Mouse (Mus musculus) forebrain, embryonic 14.5 days (tissue): ENCODE results near the gene Pqlc3. TPM values are rescaled to one million over a fixed set of nuclear protein-coding genes. Genes with fewer than 3 reads are reported as not detected.

Experiments
- ATAC-seq: fragments of 200-750 bp; cut with Nextera tagmentation; 2 replicates; pipeline ENCODE4 v1.8.0; 2017; ENCODE audit warnings: mild to moderate bottlenecking, moderate library complexity
- DNase-seq: peaks from one replicate; pipeline ENCODE4 v3.0.0-alpha.2; 2015; ENCODE audit warnings: low spot score
- H3K27ac ChIP-seq: fragments of 300-500 bp; sonication (generic); 2 replicates; pipeline ENCODE4 v1.5.1; 2014; ENCODE audit warnings: low read depth, mild to moderate bottlenecking, control low read depth, low read length, moderate library complexity
- H3K27me3 ChIP-seq: fragments of 300-500 bp; sonication (generic); replicated peaks from 2 replicates; pipeline ENCODE4 v1.6.1; 2014; ENCODE audit warnings: low read length, control low read depth, mixed read lengths; ENCODE audit not compliant: control insufficient read depth, insufficient read depth
- H3K36me3 ChIP-seq: fragments of 300-500 bp; sonication (generic); 2 replicates; pipeline ENCODE4 v1.6.1; 2014; ENCODE audit warnings: low read length, control low read depth; ENCODE audit not compliant: control insufficient read depth, insufficient read depth
- H3K4me1 ChIP-seq: fragments of 300-500 bp; sonication (generic); 2 replicates; pipeline ENCODE4 v1.6.1; 2014; ENCODE audit warnings: antibody characterized with exemption, low read length, control low read depth; ENCODE audit not compliant: control insufficient read depth, insufficient read depth
- H3K4me2 ChIP-seq: fragments of 300-500 bp; sonication (generic); 2 replicates; pipeline ENCODE4 v1.6.1; 2014; ENCODE audit warnings: mild to moderate bottlenecking, control low read depth, low read length
- H3K4me3 ChIP-seq: fragments of 300-500 bp; sonication (generic); 2 replicates; pipeline ENCODE4 v1.5.1; 2014; ENCODE audit warnings: low read depth, low read length, control low read depth
- H3K9ac ChIP-seq: fragments of 300-500 bp; sonication (generic); 2 replicates; pipeline ENCODE4 v1.6.1; 2014; ENCODE audit warnings: mild to moderate bottlenecking, low read length, control low read depth, moderate library complexity
- H3K9me3 ChIP-seq: fragments of 300-500 bp; sonication (generic); replicated peaks from 2 replicates; pipeline ENCODE4 v1.6.1; 2016; ENCODE audit warnings: low read length, control low read depth, mixed read lengths; ENCODE audit not compliant: control insufficient read depth
- WGBS: fragments of 180-500 bp; shearing (Covaris S2); extraction: QIAGEN DNeasy Blood & Tissue Kit; methylation state at CpG from one replicate; pipeline ENCODE4 v1.1.7; 2014; 5-methylcytosine and 5-hydroxymethylcytosine counted together
- polyA plus RNA-seq: library from polyadenylated mRNA; unstranded; fragments of >200 nt; fragmentation: Nextera tagmentation; extraction: Ambion mirVana; gene quantifications from 2 replicates; pipeline ENCODE4 v1.2.1, GENCODE M21; 2014

The Pqlc3 gene
- polyA plus RNA-seq, 1 experiment from 2014 or later, result 2.1 TPM

DNA sequence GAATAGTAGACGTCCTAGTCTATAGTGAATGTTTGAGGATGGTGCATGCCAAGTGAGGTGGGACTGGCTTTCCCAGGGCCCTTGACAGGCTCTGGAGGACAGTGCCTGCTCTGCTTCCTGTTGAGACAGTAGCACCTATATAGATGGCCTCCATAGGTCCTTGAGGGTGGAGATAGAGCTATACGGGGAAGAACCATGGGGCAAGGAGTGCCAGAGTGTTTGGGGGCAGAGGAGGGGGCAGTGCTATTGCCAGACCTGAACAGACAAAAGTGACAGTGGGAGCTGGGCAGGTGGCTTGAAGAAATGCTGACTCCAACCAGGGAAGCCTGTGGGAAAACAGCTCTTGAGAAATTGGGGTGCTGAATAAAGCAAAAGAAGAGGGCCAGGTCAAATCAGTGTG is 5.9 kb downstream of the Pqlc3 start:
- no peak overlapping the region for H3K9ac ChIP-seq
- no peak overlapping the region for H3K27ac ChIP-seq
- H3K36me3 ChIP-seq, result no peaks in the 10 kb centered on the region
- no peak for DNase-seq
- H3K4me2 ChIP-seq, result no peak overlapping the region
- H3K4me3 ChIP-seq, result no peak overlapping the region
- H3K4me1 ChIP-seq, result no peaks in the 10 kb centered on the region
- no peaks in the 10 kb centered on the region for H3K9me3 ChIP-seq
- peaks cover 8% of the 10 kb centered on the region for H3K27me3 ChIP-seq
- no peak for ATAC-seq
- 81% methylated on average over 2 of the region's 2 CpGs for WGBS

DNA sequence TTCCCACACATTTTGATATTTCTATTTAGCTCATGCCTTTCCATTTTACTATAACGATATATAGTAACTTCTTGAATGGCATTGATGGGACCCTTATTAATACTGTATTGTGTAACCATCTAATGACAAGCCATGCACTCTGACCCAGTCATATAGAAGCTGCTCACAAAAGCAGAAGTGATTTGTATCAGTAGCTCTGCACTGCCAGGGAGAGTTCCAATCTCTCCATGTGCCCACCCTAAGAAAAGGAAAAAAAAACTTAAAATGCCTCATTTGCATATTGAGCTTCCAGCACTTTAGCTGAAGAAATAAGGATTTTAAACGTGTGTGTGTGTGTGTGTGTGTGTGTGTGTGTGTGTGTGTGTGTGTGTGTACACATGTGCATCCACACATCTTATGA is 7.9 kb downstream of the Pqlc3 start:
- H3K27me3 ChIP-seq, result no peaks in the 10 kb centered on the region
- ATAC-seq (no peak), DNase-seq (no peak)
- no peaks in the 10 kb centered on the region for H3K9me3 ChIP-seq
- H3K27ac ChIP-seq, result no peak overlapping the region
- no peak overlapping the region for H3K4me2 ChIP-seq
- no peak overlapping the region for H3K4me3 ChIP-seq
- no peaks in the 10 kb centered on the region for H3K4me1 ChIP-seq
- no peak overlapping the region for H3K9ac ChIP-seq
- WGBS, result 78% methylated on average over 2 of the region's 2 CpGs
- H3K36me3 ChIP-seq, result peaks cover 1% of the 10 kb centered on the region; the same call in 1 of the 2 replicates

- no peak overlapping the region for H3K27ac ChIP-seq
- H3K36me3 ChIP-seq, result peaks cover 4% of the 10 kb centered on the region; the same call in 1 of the 2 replicates
- H3K4me3 ChIP-seq, result no peak overlapping the region
- H3K9ac ChIP-seq, result no peak overlapping the region
- no peak for ATAC-seq
- 77% methylated on average over 2 of the region's 2 CpGs for WGBS
- no peaks in the 10 kb centered on the region for H3K4me1 ChIP-seq
- H3K27me3 ChIP-seq, result no peaks in the 10 kb centered on the region
- no peaks in the 10 kb centered on the region for H3K9me3 ChIP-seq
- H3K4me2 ChIP-seq, result no peak overlapping the region
- DNase-seq, result no peak
Observed at GRCm38 (mm10) chr12:16991376-16991775, 8.8 kb downstream of the Pqlc3 start.

DNA sequence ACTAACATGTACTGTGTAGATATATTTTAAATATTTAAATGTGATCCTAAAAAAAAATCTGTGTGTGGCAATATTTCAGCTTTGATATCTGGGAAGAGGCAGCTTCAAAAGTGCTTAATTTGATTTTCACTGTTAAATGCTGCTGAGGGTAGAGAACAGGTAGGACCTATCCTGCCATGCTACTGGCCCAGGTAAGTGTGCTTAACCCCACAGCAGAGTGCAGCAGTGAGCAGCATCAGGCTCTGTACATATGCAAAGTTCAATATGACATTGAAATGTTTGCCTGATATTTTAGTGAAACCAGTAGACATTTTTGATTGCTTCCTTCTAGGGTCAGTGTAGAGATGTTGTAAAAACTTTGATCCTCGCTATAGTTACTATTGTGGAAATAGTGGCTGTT is 14.4 kb downstream of the Pqlc3 start:
- H3K36me3 ChIP-seq, result peaks cover 19% of the 10 kb centered on the region
- ATAC-seq (no peak), DNase-seq (no peak)
- no peaks in the 10 kb centered on the region for H3K4me1 ChIP-seq
- no peak overlapping the region for H3K9ac ChIP-seq
- no peak overlapping the region for H3K27ac ChIP-seq
- no peak overlapping the region for H3K4me2 ChIP-seq
- no peaks in the 10 kb centered on the region for H3K27me3 ChIP-seq
- WGBS, result 95% methylated on average over 1 of the region's 1 CpGs
- no peaks in the 10 kb centered on the region for H3K9me3 ChIP-seq
- H3K4me3 ChIP-seq, result no peak overlapping the region

DNA sequence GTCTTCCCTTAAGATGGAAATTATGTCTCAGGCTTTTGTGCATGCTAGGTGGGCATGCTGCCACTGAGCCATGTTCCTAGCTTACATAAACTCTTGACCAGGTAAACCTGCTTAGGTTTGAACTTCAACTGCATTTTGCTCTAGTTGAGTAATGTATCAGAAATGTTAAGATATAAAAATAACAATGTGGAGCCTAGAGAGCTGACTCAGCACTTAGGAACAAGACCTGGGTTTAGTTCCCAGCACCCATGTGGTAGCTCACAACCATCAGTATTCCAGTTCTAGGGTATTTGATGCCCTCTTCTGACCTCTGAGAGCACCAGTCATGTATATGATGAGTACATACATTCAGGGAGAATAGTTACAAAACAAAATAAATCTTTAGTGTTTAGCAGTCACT is 23.1 kb downstream of the Pqlc3 start:
- Histone ChIP-seq H3K4me1 (no peaks in the 10 kb centered on the region), H3K4me3 (no peak overlapping the region), H3K9me3 (no peaks in the 10 kb centered on the region), H3K27ac (no peak overlapping the region), H3K4me2 (no peak overlapping the region), H3K27me3 (no peaks in the 10 kb centered on the region), H3K36me3 (peaks cover 76% of the 10 kb centered on the region), H3K9ac (no peak overlapping the region)
- DNase-seq, result no peak
- no peak for ATAC-seq

DNA sequence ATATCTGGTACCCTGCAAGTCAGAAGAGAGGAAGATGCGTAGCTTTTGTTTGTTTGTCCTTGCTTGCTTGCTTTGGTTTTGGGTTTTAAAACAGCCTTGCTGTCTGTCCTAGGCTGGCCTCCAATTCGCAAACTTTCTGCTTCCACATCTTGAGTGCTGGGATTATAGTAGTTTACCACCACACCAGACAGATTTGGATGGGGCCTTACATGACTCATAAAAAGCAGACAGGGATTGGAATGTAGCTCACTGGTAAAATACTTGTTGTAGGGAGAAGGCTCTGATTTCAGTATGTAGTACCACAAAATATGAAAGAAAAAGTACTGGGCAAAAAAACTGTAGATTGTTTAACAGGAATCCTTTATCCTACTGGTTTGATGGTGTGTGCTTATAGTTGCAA is 33.4 kb downstream of the Pqlc3 start:
- Histone ChIP-seq H3K9ac (no peak overlapping the region), H3K4me1 (no peaks in the 10 kb centered on the region), H3K27ac (no peak overlapping the region), H3K4me2 (no peak overlapping the region), H3K27me3 (no peaks in the 10 kb centered on the region), H3K4me3 (no peak overlapping the region), H3K36me3 (peaks cover 47% of the 10 kb centered on the region), H3K9me3 (no peaks in the 10 kb centered on the region)
- ATAC-seq (no peak), DNase-seq (no peak)
- WGBS, result 99% methylated on average over 2 of the region's 2 CpGs

DNA sequence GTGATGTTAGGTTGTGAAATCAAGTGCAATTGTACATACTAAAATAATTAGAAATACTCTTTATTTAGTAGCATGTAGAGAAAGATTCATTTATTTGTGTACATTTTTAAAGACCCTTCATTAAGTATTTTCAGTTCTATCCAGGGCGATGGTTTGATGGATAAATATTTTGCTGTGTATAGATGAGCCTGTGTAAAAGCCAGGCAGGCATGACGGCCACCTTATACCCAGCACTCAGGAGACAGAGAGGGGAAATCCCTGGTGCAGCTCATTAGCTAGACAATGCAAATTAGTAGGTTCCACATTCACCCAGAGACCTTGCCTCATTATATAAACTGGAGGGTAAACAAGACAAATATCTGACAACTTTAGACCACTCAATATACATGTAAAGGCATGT is 36.9 kb downstream of the Pqlc3 start:
- WGBS, result 53% methylated on average over 2 of the region's 2 CpGs
- DNase-seq, result no peak
- no peak for ATAC-seq
- Histone ChIP-seq H3K4me2 (no peak overlapping the region), H3K4me3 (no peak overlapping the region), H3K27ac (no peak overlapping the region), H3K4me1 (no peaks in the 10 kb centered on the region), H3K27me3 (no peaks in the 10 kb centered on the region), H3K9me3 (no peaks in the 10 kb centered on the region), H3K9ac (no peak overlapping the region), H3K36me3 (peaks cover 51% of the 10 kb centered on the region)

GRCm38 (mm10) chr12:16958851-16959250 is 41.4 kb downstream of the Pqlc3 start:
- H3K27ac ChIP-seq, result no peak overlapping the region
- no peaks in the 10 kb centered on the region for H3K9me3 ChIP-seq
- H3K27me3 ChIP-seq, result no peaks in the 10 kb centered on the region
- no peak overlapping the region for H3K4me2 ChIP-seq
- ATAC-seq (no peak), DNase-seq (peak; percentile 18)
- no peak overlapping the region for H3K4me3 ChIP-seq
- no peak overlapping the region for H3K9ac ChIP-seq
- no peaks in the 10 kb centered on the region for H3K4me1 ChIP-seq
- peaks cover 50% of the 10 kb centered on the region for H3K36me3 ChIP-seq
- WGBS, result 71% methylated on average over 1 of the region's 1 CpGs

DNA sequence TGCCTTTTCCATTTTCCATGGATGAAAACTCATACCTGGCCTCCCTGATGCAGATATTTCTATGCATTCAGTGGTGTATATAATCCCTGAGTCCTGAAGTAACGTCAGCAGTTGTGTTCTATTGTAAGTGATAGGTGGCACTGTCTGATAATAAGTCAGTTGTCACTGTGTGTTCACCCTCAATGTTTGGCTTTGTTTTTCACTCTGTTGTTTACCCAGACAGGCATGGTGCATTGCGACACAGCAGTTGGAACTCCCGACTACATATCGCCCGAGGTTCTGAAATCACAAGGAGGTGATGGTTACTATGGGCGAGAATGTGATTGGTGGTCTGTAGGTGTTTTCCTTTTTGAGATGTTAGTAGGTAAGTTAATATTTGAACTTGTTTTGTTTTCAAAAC is 52.0 kb downstream of the Pqlc3 start:
- 92% methylated on average over 6 of the region's 6 CpGs for WGBS
- no peaks in the 10 kb centered on the region for H3K27me3 ChIP-seq
- H3K9me3 ChIP-seq, result no peaks in the 10 kb centered on the region

More for the DNA sequence above, 52.0 kb downstream of the Pqlc3 start:
- ATAC-seq, result no peak
- Histone ChIP-seq H3K4me2 (no peak overlapping the region), H3K36me3 (0 out of 2 replicates have a peak, but pooled peaks cover 4% of the 10 kb centered on the region), H3K4me3 (no peak overlapping the region), H3K4me1 (no peaks in the 10 kb centered on the region), H3K27ac (no peak overlapping the region), H3K9ac (no peak overlapping the region)
- no peak for DNase-seq
